Mouse (Mus musculus) CD4-positive helper T cell, adult 2 months (primary cell): Measurements from ENCODE around the gene Mdk.

Source experiments
- DNase-seq: peaks from one replicate; pipeline ENCODE4 v3.0.0-alpha.2; 2012; ENCODE audit warnings: low read depth, missing footprints, low spot score

The Mdk gene

GRCm38 (mm10) chr2:91932160-91932711 is at the start of gene Mdk:
Mdk (minus strand) TSS chr2:91932297.
- peak; percentile 69 for DNase-seq

GRCm38 (mm10) chr2:91980830-91981229 is 48.7 kb upstream of the Mdk start:
- no peak for DNase-seq

GRCm38 (mm10) chr2:91980245-91980644 is 48.1 kb upstream of the Mdk start:
- no peak for DNase-seq

GRCm38 (mm10) chr2:91978547-91978946 is 46.5 kb upstream of the Mdk start:
- no peak for DNase-seq

GRCm38 (mm10) chr2:91977960-91978359 is 45.9 kb upstream of the Mdk start:
- no peak for DNase-seq

- DNase-seq: peak; percentile 72
Measured at GRCm38 (mm10) chr2:91975581-91976541, 43.8 kb upstream of the Mdk start, which contains the start of gene Dgkz. Dgkz (minus strand) TSS chr2:91975864.

- DNase-seq: no peak
Measured at GRCm38 (mm10) chr2:91973416-91974135, 41.5 kb upstream of the Mdk start.

GRCm38 (mm10) chr2:91972121-91972566 is 40.0 kb upstream of the Mdk start:
- DNase-seq: peak; percentile 53

GRCm38 (mm10) chr2:91971231-91972097 is 39.4 kb upstream of the Mdk start:
- DNase-seq: no peak

- no peak for DNase-seq
Measured at GRCm38 (mm10) chr2:91967962-91968361, 35.9 kb upstream of the Mdk start.

- DNase-seq: no peak
Measured at GRCm38 (mm10) chr2:91966367-91966766, 34.3 kb upstream of the Mdk start.

- DNase-seq: no peak
Measured at GRCm38 (mm10) chr2:91965417-91965816, 33.3 kb upstream of the Mdk start.

GRCm38 (mm10) chr2:91964610-91965204 is 32.6 kb upstream of the Mdk start:
- DNase-seq: peak; percentile 31

- peak; percentile 95 for DNase-seq
Measured at GRCm38 (mm10) chr2:91963443-91963932, 31.4 kb upstream of the Mdk start.

GRCm38 (mm10) chr2:91962864-91963401 is 30.8 kb upstream of the Mdk start:
- no peak for DNase-seq

GRCm38 (mm10) chr2:91961901-91962761 is 30.0 kb upstream of the Mdk start:
- DNase-seq: peak; percentile 84

- DNase-seq: no peak
Measured at GRCm38 (mm10) chr2:91960459-91960858, 28.4 kb upstream of the Mdk start.

GRCm38 (mm10) chr2:91959544-91960410 is 27.7 kb upstream of the Mdk start:
- DNase-seq: no peak
